Mouse (Mus musculus): ENCODE measurements around the gene Copb2.
A peak's percentile ranks its signal among the peaks of the same experiment; 100 is the strongest.

Copb2 gene

GRCm38 (mm10) chr9:98563137-98564126, at the start of gene Copb2:
Gene Copb2 (plus strand): TSS chr9:98563721.
- DNase-seq (ENCODE audit: low read depth): peak; percentile 96

- DNase-seq (ENCODE audit: low read depth): peak; percentile 10
Observed at GRCm38 (mm10) chr9:98523872-98524271, 39.6 kb upstream of the Copb2 start.

GRCm38 (mm10) chr9:98524786-98525542, 38.6 kb upstream of the Copb2 start:
- no peak for DNase-seq (ENCODE audit: low read depth)

- DNase-seq (ENCODE audit: low read depth): no peak
Observed at GRCm38 (mm10) chr9:98525543-98525924, 38.0 kb upstream of the Copb2 start.

GRCm38 (mm10) chr9:98527226-98527625, 36.3 kb upstream of the Copb2 start:
- DNase-seq (ENCODE audit: low read depth): no peak

GRCm38 (mm10) chr9:98529776-98530175, 33.7 kb upstream of the Copb2 start:
- DNase-seq (ENCODE audit: low read depth): no peak

- no peak for DNase-seq (ENCODE audit: low read depth)
Observed at GRCm38 (mm10) chr9:98530999-98531398, 32.5 kb upstream of the Copb2 start.

GRCm38 (mm10) chr9:98534675-98535280, 28.7 kb upstream of the Copb2 start:
- DNase-seq (ENCODE audit: low read depth): no peak

GRCm38 (mm10) chr9:98535763-98536162, 27.8 kb upstream of the Copb2 start:
- DNase-seq (ENCODE audit: low read depth): peak; percentile 13

- DNase-seq (ENCODE audit: low read depth): peak; percentile 72
Observed at GRCm38 (mm10) chr9:98538017-98538712, 25.4 kb upstream of the Copb2 start.

GRCm38 (mm10) chr9:98538713-98539360, 24.7 kb upstream of the Copb2 start:
- DNase-seq (ENCODE audit: low read depth): peak; percentile 80

- peak; percentile 27 for DNase-seq (ENCODE audit: low read depth)
Observed at GRCm38 (mm10) chr9:98544042-98544441, 19.5 kb upstream of the Copb2 start.

GRCm38 (mm10) chr9:98583852-98584251, 20.3 kb downstream of the Copb2 start:
- DNase-seq (ENCODE audit: low read depth): no peak

GRCm38 (mm10) chr9:98600094-98600493, 36.6 kb downstream of the Copb2 start:
- DNase-seq (ENCODE audit: low read depth): peak; percentile 83

- peak; percentile 93 for DNase-seq (ENCODE audit: low read depth)
Observed at GRCm38 (mm10) chr9:98601156-98601836, 37.8 kb downstream of the Copb2 start, which contains the start of gene Mrps22. Gene Mrps22 (minus strand): TSS chr9:98601660.

- DNase-seq (ENCODE audit: low read depth): no peak
Observed at GRCm38 (mm10) chr9:98601837-98602359, 38.4 kb downstream of the Copb2 start.

GRCm38 (mm10) chr9:98604896-98605295, 41.4 kb downstream of the Copb2 start:
- DNase-seq (ENCODE audit: low read depth): no peak

GRCm38 (mm10) chr9:98628480-98628879, 65.0 kb downstream of the Copb2 start:
- peak; percentile 38 for DNase-seq (ENCODE audit: low read depth)

GRCm38 (mm10) chr9:98633287-98634162, 70.0 kb downstream of the Copb2 start:
- DNase-seq (ENCODE audit: low read depth): no peak
